Mouse (Mus musculus) myocyte (in vitro differentiated cells): ENCODE results near the gene Hyou1.

Experiments used
- CEBPB ChIP-seq: IDR thresholded peaks from 2 replicates; pipeline ENCODE4 v1.6.1; 2011; ENCODE audit warnings: mild to moderate bottlenecking, moderate library complexity; ENCODE audit not compliant: poor library complexity, insufficient read depth, severe bottlenecking
- E2F4 ChIP-seq: IDR thresholded peaks from one replicate; pipeline ENCODE4 v1.6.1; 2011; ENCODE audit warnings: mild to moderate bottlenecking, control low read depth, moderate library complexity; ENCODE audit not compliant: insufficient read depth
- MAX ChIP-seq: IDR thresholded peaks from one replicate; pipeline ENCODE4 v1.6.1; 2011; ENCODE audit warnings: low read depth, mild to moderate bottlenecking, control low read depth
- MYOD1 ChIP-seq, 3 experiments: IDR thresholded peaks; one replicate each; pipeline ENCODE4 v1.6.1; 2011; ENCODE audit warnings: control low read depth in 2 of 3, low read depth in 2 of 3, mild to moderate bottlenecking in 2 of 3, moderate library complexity in 1 of 3; ENCODE audit not compliant: insufficient read length in 2 of 3, control insufficient read depth in 1 of 3
- MYOG ChIP-seq, 3 experiments: IDR thresholded peaks; one replicate each; pipeline ENCODE4 v1.6.1; 2011; ENCODE audit warnings: control low read depth in 2 of 3, low read depth in 2 of 3, mild to moderate bottlenecking in 2 of 3; ENCODE audit not compliant: insufficient read length in 2 of 3, control insufficient read depth in 1 of 3, insufficient read depth in 1 of 3
- POLR2A ChIP-seq: IDR thresholded peaks from one replicate; pipeline ENCODE4 v1.6.1; 2011; ENCODE audit warnings: low read depth, mild to moderate bottlenecking, control low read depth, moderate library complexity; ENCODE audit not compliant: insufficient read length
- POLR2AphosphoS2 ChIP-seq: IDR thresholded peaks from one replicate; pipeline ENCODE4 v1.6.1; 2011; ENCODE audit warnings: low read depth, control low read depth; ENCODE audit not compliant: insufficient read length
- REST ChIP-seq: IDR thresholded peaks from one replicate; pipeline ENCODE4 v1.6.1; 2011; ENCODE audit warnings: mild to moderate bottlenecking, control low read depth, moderate library complexity; ENCODE audit not compliant: insufficient read depth, insufficient read length
- SRF ChIP-seq: IDR thresholded peaks from one replicate; pipeline ENCODE4 v1.6.1; 2011; ENCODE audit warnings: low read depth; ENCODE audit not compliant: control insufficient read depth, insufficient read length
- TCF12 ChIP-seq: IDR thresholded peaks from one replicate; pipeline ENCODE4 v1.6.1; 2011; ENCODE audit warnings: mild to moderate bottlenecking, control low read depth; ENCODE audit not compliant: poor library complexity, insufficient read depth, severe bottlenecking
- USF1 ChIP-seq: IDR thresholded peaks from one replicate; pipeline ENCODE4 v1.6.1; 2011; ENCODE audit warnings: low read depth, mild to moderate bottlenecking, control low read depth, moderate library complexity

DNA sequence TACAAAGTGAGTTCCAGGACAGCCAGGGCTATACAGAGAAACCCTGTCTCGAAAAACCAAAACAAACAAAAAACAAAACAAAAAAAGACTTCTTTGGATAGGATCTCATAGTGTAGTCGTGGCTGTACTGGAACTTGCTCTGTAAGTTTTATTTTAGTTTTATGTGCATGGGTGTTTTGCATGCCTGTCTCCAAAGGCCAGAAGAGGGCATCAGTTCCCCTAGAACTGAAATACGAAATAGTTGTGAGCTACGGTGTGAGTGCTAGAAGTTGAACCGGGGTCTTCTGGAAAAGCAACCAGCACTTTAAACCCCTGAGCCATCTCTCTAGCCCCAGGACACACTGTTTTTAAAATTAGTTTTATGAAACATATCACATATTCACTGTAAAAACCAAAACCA, 40.7 kb upstream of the Hyou1 start:
- TF ChIP-seq POLR2A (no peak), USF1 (no peak), POLR2AphosphoS2 (no peak), CEBPB (no peak), MYOD1 (IDR thresholded peaks at IDR 0.05; ENCODE audit: control insufficient read depth in 1 of 3, insufficient read length in 2 of 3, low read depth in 2 of 3) (no peak), TCF12 (no peak), MYOG (IDR thresholded peaks at IDR 0.05; ENCODE audit: control insufficient read depth in 1 of 3, insufficient read depth in 1 of 3, insufficient read length in 2 of 3, low read depth in 2 of 3) (no peak), E2F4 (no peak), MAX (no peak), REST (no peak), SRF (no peak)
